Mouse (Mus musculus): ENCODE results near the gene Slc9a9. TPM values are rescaled to one million over a fixed set of nuclear protein-coding genes. Genes with fewer than 3 reads are reported as not detected.
A peak's percentile ranks its signal among the peaks of the same experiment; 100 is the strongest.

The Slc9a9 gene
- total RNA-seq, 2 experiments from 2014 or later: 8.4 to 8.5 TPM

- no peak for DNase-seq (ENCODE audit: low spot score in 2 of 2)
Measured at GRCm38 (mm10) chr9:95150096-95150495, 480.4 kb downstream of the Slc9a9 start.

DNA sequence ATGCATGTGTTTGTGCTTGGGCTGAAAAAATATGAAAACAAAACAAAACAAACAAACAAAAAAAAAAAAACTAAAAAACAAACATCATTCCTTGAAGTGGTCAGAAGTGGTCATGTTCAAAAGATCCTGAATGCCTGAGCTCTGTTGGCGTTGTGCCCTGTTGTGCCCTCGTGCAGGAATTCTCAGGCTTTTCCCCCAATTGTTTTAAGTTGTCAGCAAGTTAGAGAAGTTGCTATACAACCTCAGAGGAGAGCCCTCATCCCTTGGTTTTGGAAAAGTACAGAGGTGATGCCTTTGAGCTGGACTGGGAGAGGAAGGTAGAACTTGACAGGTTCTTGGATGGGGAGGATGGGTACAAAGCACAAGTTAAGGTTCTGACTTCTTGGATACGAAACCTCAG is 480.9 kb downstream of the Slc9a9 start:
- no peak for DNase-seq (ENCODE audit: low spot score in 2 of 2)

DNA sequence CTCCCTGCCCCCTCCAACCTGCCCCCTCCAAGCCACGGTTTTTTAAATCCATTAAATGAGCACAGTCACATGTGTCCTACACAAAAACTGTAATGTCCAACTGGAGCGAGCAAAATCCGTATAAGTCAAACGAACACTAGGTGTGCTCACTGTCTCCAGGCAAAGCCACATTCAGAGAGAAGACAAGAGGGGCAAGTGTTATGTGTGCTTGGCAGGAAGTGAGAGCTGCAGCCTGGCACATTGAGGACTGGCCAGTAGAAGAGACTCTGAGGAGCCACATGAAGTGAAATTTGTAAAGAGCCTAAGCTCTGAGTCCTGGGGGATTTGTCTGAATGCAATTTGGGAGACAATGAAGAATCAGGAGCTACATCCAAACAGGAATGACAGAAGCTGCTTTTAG is 481.3 kb downstream of the Slc9a9 start:
- no peak for DNase-seq (ENCODE audit: low spot score in 2 of 2)

- DNase-seq (ENCODE audit: low spot score in 2 of 2): no peak
Measured at GRCm38 (mm10) chr9:95151746-95152145, 482.0 kb downstream of the Slc9a9 start.

GRCm38 (mm10) chr9:95153966-95154365 is 484.3 kb downstream of the Slc9a9 start:
- DNase-seq (ENCODE audit: low spot score in 2 of 2): no peak

DNA sequence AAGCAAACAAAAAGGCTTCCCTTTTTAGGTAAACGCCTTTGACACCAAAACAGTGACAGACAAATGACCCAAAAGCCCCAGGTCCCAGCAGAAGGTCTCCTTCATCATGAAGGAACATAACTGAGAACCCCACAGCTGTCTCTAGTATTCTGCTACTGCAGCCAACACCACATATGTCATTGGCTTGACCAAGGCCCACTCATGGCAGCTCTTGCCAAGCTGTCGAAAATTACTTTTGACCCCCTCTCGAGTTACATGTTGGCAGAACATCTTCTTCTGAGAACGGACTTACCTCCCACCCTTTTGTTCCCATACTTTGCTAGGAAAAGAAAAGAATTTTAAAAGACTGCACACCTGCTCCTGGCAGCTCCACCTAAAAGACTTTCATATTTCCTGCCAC is 488.2 kb downstream of the Slc9a9 start:
- no peak for DNase-seq (ENCODE audit: low spot score in 2 of 2)

DNA sequence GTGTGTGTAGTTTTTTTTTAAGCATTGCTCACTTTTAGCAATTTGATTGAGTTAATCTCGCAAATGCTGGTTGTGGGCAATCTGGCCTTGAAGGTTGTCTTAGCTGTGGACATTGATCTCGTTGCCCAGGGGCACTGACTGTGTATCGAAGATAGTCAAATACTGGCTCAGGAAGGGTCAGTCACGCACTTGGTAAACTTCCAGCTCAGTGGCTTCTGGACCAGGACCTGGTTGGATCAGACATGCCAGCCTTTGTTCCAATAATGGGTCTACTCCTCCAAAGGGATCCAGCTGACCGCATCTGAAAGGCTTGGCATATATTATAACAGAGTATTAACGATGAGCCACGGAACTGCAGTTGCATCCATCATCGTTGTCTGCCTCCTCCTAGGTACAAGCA is 489.2 kb downstream of the Slc9a9 start:
- DNase-seq (ENCODE audit: low spot score in 2 of 2): no peak

DNA sequence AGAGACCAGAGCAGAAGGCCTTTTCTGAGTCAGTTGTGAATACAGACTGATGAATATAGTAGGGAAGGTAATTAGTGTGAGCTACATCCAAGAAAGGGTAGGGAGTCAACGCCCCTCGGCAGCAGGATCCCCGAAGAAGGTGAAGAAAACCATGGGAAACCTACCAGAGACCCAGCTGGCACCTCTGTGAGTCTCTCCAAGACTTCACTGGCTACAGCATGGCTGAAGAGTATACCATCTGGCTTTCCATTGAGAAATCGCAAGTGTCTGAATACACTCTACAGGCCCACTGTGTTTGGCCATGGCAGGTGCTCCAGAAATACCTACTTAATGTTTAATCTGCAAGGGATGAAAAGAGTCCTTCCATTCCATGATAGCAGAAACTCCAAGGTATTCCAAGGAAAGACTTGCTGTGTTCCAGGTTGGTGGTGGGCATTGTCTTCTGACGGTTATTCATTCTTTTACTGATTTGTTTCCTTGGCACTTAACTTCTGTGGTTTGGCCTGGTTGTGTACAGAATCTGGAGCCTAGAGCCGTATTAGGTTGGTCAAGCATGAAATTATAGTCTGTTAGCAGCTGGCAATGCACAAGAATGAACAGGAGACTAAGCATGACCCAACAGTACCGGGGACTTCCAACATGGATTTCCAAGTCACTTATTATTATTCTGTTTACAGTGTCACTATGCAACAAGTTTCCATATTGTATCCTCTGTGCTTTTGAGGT is 491.0 kb downstream of the Slc9a9 start:
- no peak for DNase-seq (ENCODE audit: low spot score in 2 of 2)

- DNase-seq (ENCODE audit: low spot score in 2 of 2): no peak
Measured at GRCm38 (mm10) chr9:95161699-95162098, 492.0 kb downstream of the Slc9a9 start.

- DNase-seq (ENCODE audit: low spot score in 2 of 2): peak in 1 of 2 experiments; percentile 31
Measured at GRCm38 (mm10) chr9:95166224-95166623, 496.5 kb downstream of the Slc9a9 start.

GRCm38 (mm10) chr9:95167806-95168205 is 498.1 kb downstream of the Slc9a9 start:
- no peak for DNase-seq (ENCODE audit: low spot score in 2 of 2)

DNA sequence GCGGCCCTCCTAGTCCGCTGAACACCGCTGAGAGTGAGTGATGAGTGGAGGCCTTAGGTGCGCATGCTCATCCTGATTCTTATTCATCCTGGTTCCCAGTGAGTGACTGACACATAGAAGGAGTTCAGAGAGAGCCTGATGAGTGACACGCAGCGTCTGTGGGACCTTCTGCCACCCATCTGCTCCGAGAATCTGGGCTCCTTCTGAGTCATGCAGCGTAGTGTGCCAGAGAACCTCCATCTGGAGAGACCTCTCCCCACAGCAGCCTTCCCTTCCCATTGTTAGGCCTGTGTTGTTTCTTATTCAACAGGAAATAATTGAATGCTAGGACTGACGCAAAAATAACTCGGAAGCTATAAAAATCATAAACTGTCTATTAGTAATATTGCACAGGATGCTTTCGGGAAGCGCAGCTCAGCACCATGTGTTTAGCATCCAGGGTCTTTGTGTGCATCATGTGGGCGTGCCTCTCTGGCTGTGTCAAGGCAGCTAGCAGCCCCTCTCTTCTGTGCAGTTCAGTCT is 498.8 kb downstream of the Slc9a9 start:
- no peak for DNase-seq (ENCODE audit: low spot score in 2 of 2)

GRCm38 (mm10) chr9:95178170-95178569 is 508.5 kb downstream of the Slc9a9 start:
- no peak for DNase-seq (ENCODE audit: low spot score in 2 of 2)

- DNase-seq (ENCODE audit: low spot score in 2 of 2): no peak
Measured at GRCm38 (mm10) chr9:95180005-95180404, 510.3 kb downstream of the Slc9a9 start.

DNA sequence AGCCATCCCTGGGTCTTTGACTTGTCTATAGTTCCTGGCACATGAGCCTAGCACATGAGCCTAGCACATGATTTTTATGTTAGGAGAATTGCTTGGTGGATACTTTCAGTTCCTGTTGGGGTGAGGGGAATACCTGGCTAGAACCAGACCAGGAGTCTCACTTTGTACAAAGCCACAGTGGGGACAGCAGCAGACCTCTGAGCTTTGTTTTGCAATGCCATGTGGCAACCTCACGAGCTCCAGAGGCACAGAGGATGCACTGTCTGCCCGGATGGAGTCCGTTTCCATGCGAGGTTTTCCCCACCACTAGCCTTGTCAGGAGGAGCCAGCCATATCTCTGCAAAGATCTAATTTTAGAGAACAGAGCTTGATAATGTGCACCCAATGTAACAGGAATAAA is 510.9 kb downstream of the Slc9a9 start:
- DNase-seq (ENCODE audit: low spot score in 2 of 2): no peak

DNA sequence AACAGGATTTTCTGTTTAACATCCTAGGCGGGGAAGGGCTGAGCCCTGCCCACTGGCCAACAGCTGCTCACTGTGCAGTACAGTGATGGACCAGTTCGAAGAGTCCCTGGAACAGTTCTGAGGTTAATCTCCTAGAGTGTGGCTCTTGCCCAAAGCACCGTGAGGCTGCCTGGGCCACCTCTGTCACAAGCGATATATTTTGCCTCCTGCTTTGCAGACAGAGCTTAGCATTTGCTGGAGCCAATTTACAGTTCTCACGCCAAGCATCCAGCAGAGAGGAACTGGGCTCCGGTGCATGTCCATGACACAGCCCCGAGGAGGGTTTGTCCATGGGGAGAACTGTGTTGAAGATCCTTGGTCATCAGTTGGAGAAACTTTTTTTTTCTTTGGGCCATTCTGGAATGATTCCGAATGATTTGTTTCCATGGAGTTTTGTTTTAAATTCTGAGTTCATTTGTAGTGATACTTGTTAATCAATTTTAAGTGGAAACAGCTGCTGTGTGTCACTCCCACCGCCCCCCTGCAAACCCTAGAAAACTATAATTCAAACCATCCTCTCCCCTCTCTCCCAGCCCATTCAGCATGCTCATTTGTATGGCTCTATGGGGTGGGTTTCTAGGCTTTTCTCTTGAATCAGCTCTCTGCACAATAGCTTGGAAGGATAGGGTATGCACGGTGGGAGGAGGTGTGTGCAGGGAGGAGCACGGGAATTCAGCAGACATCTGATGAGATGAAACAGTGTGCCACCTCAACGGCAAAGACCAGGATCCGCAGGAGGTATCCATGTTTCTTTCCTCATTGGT is 511.7 kb downstream of the Slc9a9 start:
- peak in 1 of 2 experiments; percentile 35 for DNase-seq (ENCODE audit: low spot score in 2 of 2)

GRCm38 (mm10) chr9:95182272-95182671 is 512.6 kb downstream of the Slc9a9 start:
- no peak for DNase-seq (ENCODE audit: low spot score in 2 of 2)

GRCm38 (mm10) chr9:95184453-95184852 is 514.7 kb downstream of the Slc9a9 start:
- no peak for DNase-seq (ENCODE audit: low spot score in 2 of 2)

DNA sequence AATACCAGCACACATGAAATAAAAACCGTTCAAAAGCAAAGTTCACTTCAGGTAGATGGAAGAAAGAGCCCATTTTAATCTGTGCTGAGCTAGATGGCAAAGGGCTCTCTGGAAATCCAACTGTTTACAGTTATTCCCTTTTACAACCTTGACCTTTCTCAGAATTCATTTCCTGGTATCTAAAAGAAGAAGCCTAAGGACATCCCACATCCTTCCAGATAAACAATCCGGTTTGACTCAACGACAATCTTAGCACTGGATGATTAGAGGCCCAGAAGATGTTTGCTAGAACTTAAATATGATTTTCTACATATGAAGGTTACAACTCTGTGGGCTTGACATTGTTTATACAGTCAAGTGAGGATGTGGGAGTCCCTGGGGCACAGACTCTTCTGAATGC is 516.1 kb downstream of the Slc9a9 start:
- no peak for DNase-seq (ENCODE audit: low spot score in 2 of 2)

DNA sequence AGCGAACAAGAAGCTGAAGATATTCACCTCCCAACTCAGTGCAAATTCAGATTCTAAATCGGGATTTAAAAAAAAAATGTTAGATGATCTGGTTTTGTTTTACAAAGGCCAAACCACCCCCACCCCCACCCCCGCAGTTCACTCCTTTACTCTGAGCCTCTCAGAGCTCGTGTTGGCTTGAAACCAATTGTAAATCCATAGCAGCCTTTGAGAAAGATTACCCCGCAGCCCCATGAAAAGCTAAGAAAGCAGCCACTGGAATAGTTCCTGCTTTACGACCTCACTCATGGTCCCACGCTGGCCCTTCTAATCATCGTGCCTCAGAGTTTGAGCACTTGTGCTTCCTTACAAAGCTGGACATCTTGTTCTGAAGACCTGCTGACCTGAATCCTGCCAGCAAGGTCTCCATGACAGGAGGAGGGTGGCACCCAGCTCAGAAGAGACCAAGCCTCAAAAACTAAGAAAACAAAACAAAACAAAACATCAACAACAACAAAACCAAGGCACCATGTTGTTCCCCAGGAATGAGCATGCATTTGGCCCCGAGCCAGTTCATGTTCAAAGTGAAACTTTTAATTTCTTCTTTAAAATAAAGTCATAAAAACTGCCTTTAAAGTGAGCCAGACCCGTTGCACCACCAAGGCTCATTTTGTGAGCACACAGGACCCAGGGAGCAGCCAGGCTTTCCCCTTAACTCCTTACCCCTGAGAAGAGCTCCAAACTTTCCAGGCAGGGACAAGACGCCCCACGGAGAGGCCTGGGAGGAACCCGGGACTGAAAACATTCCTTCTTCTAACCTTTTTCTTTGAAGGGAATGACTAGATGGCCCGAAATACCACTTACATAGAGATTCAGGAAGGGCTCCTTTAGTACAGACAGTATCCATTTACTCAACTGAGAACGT is 516.9 kb downstream of the Slc9a9 start:
- DNase-seq (ENCODE audit: low spot score in 2 of 2): no peak

All from gastrocnemius, postnatal 4 days (tissue).